ENCODE assay signal across 9 mouse cellular contexts in the genomic region with DNA sequence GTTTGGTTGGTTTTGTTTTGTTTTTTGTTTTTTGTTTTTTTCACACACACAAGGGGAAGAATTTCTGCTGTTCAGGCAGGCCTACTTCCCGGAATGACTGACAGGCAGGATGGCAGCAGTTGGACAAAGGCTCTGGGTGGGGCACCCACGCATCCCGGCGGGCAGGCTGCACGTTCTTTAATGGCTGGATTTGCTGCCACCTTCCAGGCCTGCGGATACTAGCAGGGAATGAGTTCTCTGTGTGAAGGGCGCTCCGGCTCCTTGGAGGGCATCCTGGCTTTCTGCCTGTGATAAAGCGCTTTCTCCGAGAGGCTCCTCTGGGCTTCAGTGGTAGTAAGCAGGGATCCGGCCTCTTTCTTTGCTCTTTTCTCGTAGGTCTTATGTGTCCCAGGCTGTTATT. TPM values are rescaled to one million over a fixed set of nuclear protein-coding genes. Genes with fewer than 3 reads are reported as not detected.
DNase-seq lines count a peak whose midpoint lies in the region; ATAC-seq lines count a peak whose summit lies in the region.
"Had no signal": no experiment of that assay in that cellular context is flagged by ENCODE, and none has a peak within 500 bp of the region (broad histone marks: within the 10 kb centered on the region; RNA-seq: fewer than 3 reads in every experiment).

No protein-coding gene starts in this region.

- DNase-seq in ovary, postnatal 36 days (ENCODE audit: low spot score): peak; percentile 12
- no peak for DNase-seq in ovary, postnatal 10 days (ENCODE audit: low spot score)
- peak; percentile 61 for DNase-seq in forebrain, embryonic 14.5 days (ENCODE audit: low spot score)
- DNase-seq in natural killer cell, adult 2 months (ENCODE audit: low spot score in 2 of 2): no peak
- DNase-seq in gastrocnemius, postnatal 14 days: no peak
- DNase-seq in kidney, adult 18-20 months: no peak

- no peak for ATAC-seq in forebrain, embryonic 14.5 days
- no peak for ATAC-seq in limb, embryonic 12.5 days (ENCODE audit: insufficient number of reproducible peaks, insufficient read depth, low FRiP score, low TSS enrichment, low read depth)
- ATAC-seq in stomach, embryonic 14.5 days (ENCODE audit: insufficient number of reproducible peaks, insufficient read depth, low FRiP score, low read depth): no peak

- peak overlapping the region; percentile 94; the same call in 1 of the 2 replicates for H3K27ac ChIP-seq in forebrain, embryonic 14.5 days (ENCODE audit: low read depth, low read length)
- H3K27ac ChIP-seq in limb, embryonic 12.5 days: no peak overlapping the region
- H3K27ac ChIP-seq in stomach, embryonic 14.5 days (ENCODE audit: low read length): 0 out of 2 replicates have a peak overlapping the region, but pooled peaks have one; percentile 33

- peak overlapping the region; percentile 74 for H3K9ac ChIP-seq in forebrain, embryonic 14.5 days (ENCODE audit: low read length)
- 0 out of 2 replicates have a peak overlapping the region, but pooled peaks have one; percentile 18 for H3K9ac ChIP-seq in limb, embryonic 12.5 days (replicated peaks)
- H3K9ac ChIP-seq in stomach, embryonic 14.5 days (replicated peaks; ENCODE audit: low read depth, low read length): peak overlapping the region; percentile 41

- peak overlapping the region; percentile 84 for H3K4me3 ChIP-seq in forebrain, embryonic 14.5 days (ENCODE audit: low read depth, low read length)
- H3K4me3 ChIP-seq in limb, embryonic 12.5 days (replicated peaks): peak overlapping the region; percentile 66
- peak overlapping the region; percentile 80 for H3K4me3 ChIP-seq in stomach, embryonic 14.5 days (ENCODE audit: low read depth, low read length)

- WGBS in forebrain, embryonic 14.5 days: 3% methylated on average over 12 of the region's 12 CpGs
- WGBS in limb, embryonic 12.5 days: 63% methylated on average over 12 of the region's 12 CpGs
- 44% methylated on average over 12 of the region's 12 CpGs for WGBS in stomach, embryonic 14.5 days

- H3K36me3 ChIP-seq in forebrain, embryonic 14.5 days (ENCODE audit: control insufficient read depth, insufficient read depth, low read length): no peaks in the 10 kb centered on the region
- H3K36me3 ChIP-seq in limb, embryonic 12.5 days: no peaks in the 10 kb centered on the region
- H3K36me3 ChIP-seq in stomach, embryonic 14.5 days (ENCODE audit: control insufficient read depth, insufficient read depth, low read length): no peaks in the 10 kb centered on the region

- intact Hi-C loops in gastrocnemius, postnatal 14 days (cut with DNase I; ENCODE audit: low total_unique reads): loop anchor here (5.0 kb wide), 1 partner anchor 245 kb away; no protein-coding TSS in a partner anchor

- H3K27me3 ChIP-seq in forebrain, embryonic 14.5 days (replicated peaks; ENCODE audit: control insufficient read depth, insufficient read depth, low read length): no peaks in the 10 kb centered on the region
- peaks cover 61% of the 10 kb centered on the region for H3K27me3 ChIP-seq in limb, embryonic 12.5 days
- H3K27me3 ChIP-seq in stomach, embryonic 14.5 days (ENCODE audit: control insufficient read depth, insufficient read depth, low read length): no peaks in the 10 kb centered on the region

- peaks cover 36% of the 10 kb centered on the region for H3K4me1 ChIP-seq in forebrain, embryonic 14.5 days (ENCODE audit: control insufficient read depth, insufficient read depth, low read length)
- H3K4me1 ChIP-seq in limb, embryonic 12.5 days (replicated peaks): peaks cover 26% of the 10 kb centered on the region
- H3K4me1 ChIP-seq in stomach, embryonic 14.5 days (ENCODE audit: control insufficient read depth, insufficient read depth, low read length): peaks cover 35% of the 10 kb centered on the region

- no peaks in the 10 kb centered on the region for H3K9me3 ChIP-seq in forebrain, embryonic 14.5 days (replicated peaks; ENCODE audit: control insufficient read depth, low read length)
- H3K9me3 ChIP-seq in limb, embryonic 12.5 days: no peaks in the 10 kb centered on the region
- H3K9me3 ChIP-seq in stomach, embryonic 14.5 days (ENCODE audit: control insufficient read depth, low read depth, low read length): no peaks in the 10 kb centered on the region

- peak overlapping the region; percentile 92 for H3K4me2 ChIP-seq in forebrain, embryonic 14.5 days (ENCODE audit: low read length)
- H3K4me2 ChIP-seq in limb, embryonic 12.5 days: peak overlapping the region; percentile 98
- H3K4me2 ChIP-seq in stomach, embryonic 14.5 days (replicated peaks; ENCODE audit: low read depth, low read length): peak overlapping the region; percentile 82

RNA-seq across cellular contexts. Expression of gene Rgma, which starts 2.0 kb away (rescaled TPM):
- 20.6 and 23.6 TPM in 2 replicates for polyA plus RNA-seq in forebrain, embryonic 14.5 days (2014; fragmentation: Nextera tagmentation; extraction: Ambion mirVana)
- polyA plus RNA-seq in limb, embryonic 12.5 days (2016; fragmentation: Nextera tagmentation; extraction: Ambion mirVana): 24.1 and 26.7 TPM in 2 replicates
- polyA plus RNA-seq in stomach, embryonic 14.5 days (2014; fragmentation: Nextera tagmentation; extraction: Ambion mirVana): 24.9 and 30.5 TPM in 2 replicates
- 10 to 100 TPM; 53.4 to 73.5 TPM for total RNA-seq in gastrocnemius, postnatal 14 days (2021)
- total RNA-seq: MEL had no signal

Comparison
In these comparisons a context has a peak if more than half of its experiments do, and no peak if none do; other contexts are left out.
1. DNase-seq: peak in ovary, postnatal 36 days (single experiment) and forebrain, embryonic 14.5 days (single experiment); none in ovary, postnatal 10 days (single experiment), natural killer cell, adult 2 months (0 of 2), gastrocnemius, postnatal 14 days (single experiment) and kidney, adult 18-20 months (single experiment).
2. H3K9ac ChIP-seq: peak in every context shown above with its lines; median percentile 74 in forebrain, embryonic 14.5 days; 41 in stomach, embryonic 14.5 days; 18 in limb, embryonic 12.5 days.
3. Peak in every context shown above with its lines, with median percentiles within 50 percentile points of each other: H3K4me2 ChIP-seq and H3K4me3 ChIP-seq.